Mouse (Mus musculus): ENCODE measurements around the gene Nfia. TPM values are rescaled to one million over a fixed set of nuclear protein-coding genes. Genes with fewer than 3 reads are reported as not detected.

The Nfia gene
- polyA plus RNA-seq (2014; fragmentation: Nextera tagmentation; extraction: Ambion mirVana) = 27.5 and 33.7 TPM in 2 replicates

- no peaks in the 10 kb centered on the region; the same call in 1 of the 2 replicates for H3K27me3 ChIP-seq (ENCODE audit: control insufficient read depth, insufficient read depth, low read length)
- WGBS (ENCODE audit: insufficient replicate concordance) = under 1% methylated on average over 9 of the region's 9 CpGs
- no peaks in the 10 kb centered on the region for H3K9me3 ChIP-seq (replicated peaks; ENCODE audit: control insufficient read depth, low read length)
- H3K4me1 ChIP-seq (ENCODE audit: control insufficient read depth, insufficient read depth, low read length) = peaks cover 16% of the 10 kb centered on the region
- H3K27ac ChIP-seq (ENCODE audit: low read depth, low read length) = peak within 1 kb of the TSS; percentile 91
- H3K4me2 ChIP-seq = peak within 1 kb of the TSS; percentile 71
- no peak for ATAC-seq (replicated peaks; ENCODE audit: insufficient number of reproducible peaks, low FRiP score, low TSS enrichment)
- peak within 1 kb of the TSS; percentile 67 for H3K9ac ChIP-seq (ENCODE audit: low read depth, low read length)
- H3K4me3 ChIP-seq (ENCODE audit: low read depth, low read length) = peak within 1 kb of the TSS; percentile 53
- H3K36me3 ChIP-seq (ENCODE audit: control insufficient read depth, insufficient read depth, low read length) = no peaks in the 10 kb centered on the region
Observed at GRCm38 (mm10) chr4:97772641-97773040, at the start of gene Nfia. Gene Nfia (plus strand): TSS chr4:97772734.

- ATAC-seq (replicated peaks; ENCODE audit: insufficient number of reproducible peaks, low FRiP score, low TSS enrichment) = no peak
- no peaks in the 10 kb centered on the region for H3K9me3 ChIP-seq (replicated peaks; ENCODE audit: control insufficient read depth, low read length)
- WGBS (ENCODE audit: insufficient replicate concordance) = 81% methylated on average over 6 of the region's 6 CpGs
Observed at GRCm38 (mm10) chr4:97723374-97723773, 49.2 kb upstream of the Nfia start.

GRCm38 (mm10) chr4:97728520-97728919, 44.0 kb upstream of the Nfia start:
- Histone ChIP-seq H3K4me2 (no peak overlapping the region), H3K4me3 (ENCODE audit: low read depth, low read length) (no peak overlapping the region), H3K27ac (ENCODE audit: low read depth, low read length) (no peak overlapping the region), H3K9ac (ENCODE audit: low read depth, low read length) (no peak overlapping the region), H3K4me1 (ENCODE audit: control insufficient read depth, insufficient read depth, low read length) (no peaks in the 10 kb centered on the region), H3K36me3 (ENCODE audit: control insufficient read depth, insufficient read depth, low read length) (no peaks in the 10 kb centered on the region), H3K9me3 (replicated peaks; ENCODE audit: control insufficient read depth, low read length) (no peaks in the 10 kb centered on the region), H3K27me3 (ENCODE audit: control insufficient read depth, insufficient read depth, low read length) (no peaks in the 10 kb centered on the region)
- peak; percentile 76; the same call in 1 of the 2 replicates for ATAC-seq (replicated peaks; ENCODE audit: insufficient number of reproducible peaks, low FRiP score, low TSS enrichment)
- 81% methylated on average over 4 of the region's 4 CpGs for WGBS (ENCODE audit: insufficient replicate concordance)

More at GRCm38 (mm10) chr4:97723374-97723773, 49.2 kb upstream of the Nfia start:
- Histone ChIP-seq H3K4me3 (ENCODE audit: low read depth, low read length) (no peak overlapping the region), H3K9ac (ENCODE audit: low read depth, low read length) (no peak overlapping the region), H3K27ac (ENCODE audit: low read depth, low read length) (no peak overlapping the region), H3K4me2 (no peak overlapping the region), H3K4me1 (ENCODE audit: control insufficient read depth, insufficient read depth, low read length) (no peaks in the 10 kb centered on the region), H3K27me3 (ENCODE audit: control insufficient read depth, insufficient read depth, low read length) (no peaks in the 10 kb centered on the region), H3K36me3 (ENCODE audit: control insufficient read depth, insufficient read depth, low read length) (no peaks in the 10 kb centered on the region)

- H3K36me3 ChIP-seq (ENCODE audit: control insufficient read depth, insufficient read depth, low read length) = no peaks in the 10 kb centered on the region
- no peak overlapping the region for H3K27ac ChIP-seq (ENCODE audit: low read depth, low read length)
- no peak for ATAC-seq (replicated peaks; ENCODE audit: insufficient number of reproducible peaks, low FRiP score, low TSS enrichment)
- no peak overlapping the region for H3K4me3 ChIP-seq (ENCODE audit: low read depth, low read length)
- no peak overlapping the region for H3K9ac ChIP-seq (ENCODE audit: low read depth, low read length)
- H3K4me1 ChIP-seq (ENCODE audit: control insufficient read depth, insufficient read depth, low read length) = no peaks in the 10 kb centered on the region
- no peaks in the 10 kb centered on the region for H3K27me3 ChIP-seq (ENCODE audit: control insufficient read depth, insufficient read depth, low read length)
- 81% methylated on average over 6 of the region's 6 CpGs for WGBS (ENCODE audit: insufficient replicate concordance)
- no peak overlapping the region for H3K4me2 ChIP-seq
- H3K9me3 ChIP-seq (replicated peaks; ENCODE audit: control insufficient read depth, low read length) = no peaks in the 10 kb centered on the region
Observed at GRCm38 (mm10) chr4:97729999-97730398, 42.5 kb upstream of the Nfia start.

- Histone ChIP-seq H3K27me3 (ENCODE audit: control insufficient read depth, insufficient read depth, low read length) (no peaks in the 10 kb centered on the region), H3K4me1 (ENCODE audit: control insufficient read depth, insufficient read depth, low read length) (no peaks in the 10 kb centered on the region), H3K9me3 (replicated peaks; ENCODE audit: control insufficient read depth, low read length) (no peaks in the 10 kb centered on the region), H3K9ac (ENCODE audit: low read depth, low read length) (no peak overlapping the region), H3K4me2 (no peak overlapping the region), H3K36me3 (ENCODE audit: control insufficient read depth, insufficient read depth, low read length) (no peaks in the 10 kb centered on the region), H3K4me3 (ENCODE audit: low read depth, low read length) (no peak overlapping the region), H3K27ac (ENCODE audit: low read depth, low read length) (no peak overlapping the region)
- no peak for ATAC-seq (replicated peaks; ENCODE audit: insufficient number of reproducible peaks, low FRiP score, low TSS enrichment)
- 75% methylated on average over 3 of the region's 3 CpGs for WGBS (ENCODE audit: insufficient replicate concordance)
Observed at GRCm38 (mm10) chr4:97730416-97730815, 42.1 kb upstream of the Nfia start.

GRCm38 (mm10) chr4:97733392-97733791, 39.1 kb upstream of the Nfia start:
- no peak for ATAC-seq (replicated peaks; ENCODE audit: insufficient number of reproducible peaks, low FRiP score, low TSS enrichment)
- H3K36me3 ChIP-seq (ENCODE audit: control insufficient read depth, insufficient read depth, low read length) = no peaks in the 10 kb centered on the region
- 49% methylated on average over 1 of the region's 1 CpGs for WGBS (ENCODE audit: insufficient replicate concordance)

GRCm38 (mm10) chr4:97743932-97744331, 28.6 kb upstream of the Nfia start:
- H3K9me3 ChIP-seq (replicated peaks; ENCODE audit: control insufficient read depth, low read length) = no peaks in the 10 kb centered on the region
- WGBS (ENCODE audit: insufficient replicate concordance) = 61% methylated on average over 5 of the region's 5 CpGs
- H3K4me1 ChIP-seq (ENCODE audit: control insufficient read depth, insufficient read depth, low read length) = no peaks in the 10 kb centered on the region
- no peak overlapping the region for H3K27ac ChIP-seq (ENCODE audit: low read depth, low read length)
- no peak overlapping the region for H3K4me2 ChIP-seq
- no peaks in the 10 kb centered on the region for H3K36me3 ChIP-seq (ENCODE audit: control insufficient read depth, insufficient read depth, low read length)
- no peak for ATAC-seq (replicated peaks; ENCODE audit: insufficient number of reproducible peaks, low FRiP score, low TSS enrichment)
- H3K4me3 ChIP-seq (ENCODE audit: low read depth, low read length) = no peak overlapping the region
- no peak overlapping the region for H3K9ac ChIP-seq (ENCODE audit: low read depth, low read length)
- H3K27me3 ChIP-seq (ENCODE audit: control insufficient read depth, insufficient read depth, low read length) = no peaks in the 10 kb centered on the region

More at GRCm38 (mm10) chr4:97733392-97733791, 39.1 kb upstream of the Nfia start:
- Histone ChIP-seq H3K9me3 (replicated peaks; ENCODE audit: control insufficient read depth, low read length) (no peaks in the 10 kb centered on the region), H3K27me3 (ENCODE audit: control insufficient read depth, insufficient read depth, low read length) (no peaks in the 10 kb centered on the region), H3K4me3 (ENCODE audit: low read depth, low read length) (no peak overlapping the region), H3K27ac (ENCODE audit: low read depth, low read length) (no peak overlapping the region), H3K4me1 (ENCODE audit: control insufficient read depth, insufficient read depth, low read length) (no peaks in the 10 kb centered on the region), H3K4me2 (no peak overlapping the region), H3K9ac (ENCODE audit: low read depth, low read length) (no peak overlapping the region)

GRCm38 (mm10) chr4:97745296-97746105, 27.0 kb upstream of the Nfia start:
- Histone ChIP-seq H3K4me3 (ENCODE audit: low read depth, low read length) (peak overlapping the region; percentile 52), H3K27ac (ENCODE audit: low read depth, low read length) (no peak overlapping the region), H3K4me1 (ENCODE audit: control insufficient read depth, insufficient read depth, low read length) (no peaks in the 10 kb centered on the region), H3K9ac (ENCODE audit: low read depth, low read length) (peak overlapping the region; percentile 74), H3K27me3 (ENCODE audit: control insufficient read depth, insufficient read depth, low read length) (no peaks in the 10 kb centered on the region), H3K9me3 (replicated peaks; ENCODE audit: control insufficient read depth, low read length) (no peaks in the 10 kb centered on the region), H3K36me3 (ENCODE audit: control insufficient read depth, insufficient read depth, low read length) (no peaks in the 10 kb centered on the region), H3K4me2 (peak overlapping the region; percentile 89)
- peak; percentile 67; the same call in 1 of the 2 replicates for ATAC-seq (replicated peaks; ENCODE audit: insufficient number of reproducible peaks, low FRiP score, low TSS enrichment)
- WGBS (ENCODE audit: insufficient replicate concordance) = 8% methylated on average over 32 of the region's 32 CpGs

Measured in heart, embryonic 11.5 days (tissue).